Mouse (Mus musculus): ENCODE data around the gene Ttc28. TPM values are rescaled to one million over a fixed set of nuclear protein-coding genes. Genes with fewer than 3 reads are reported as not detected.

Ttc28 gene
- 0.42 and 0.43 TPM in 2 replicates for polyA plus RNA-seq (2012; rRNA removed)

DNA sequence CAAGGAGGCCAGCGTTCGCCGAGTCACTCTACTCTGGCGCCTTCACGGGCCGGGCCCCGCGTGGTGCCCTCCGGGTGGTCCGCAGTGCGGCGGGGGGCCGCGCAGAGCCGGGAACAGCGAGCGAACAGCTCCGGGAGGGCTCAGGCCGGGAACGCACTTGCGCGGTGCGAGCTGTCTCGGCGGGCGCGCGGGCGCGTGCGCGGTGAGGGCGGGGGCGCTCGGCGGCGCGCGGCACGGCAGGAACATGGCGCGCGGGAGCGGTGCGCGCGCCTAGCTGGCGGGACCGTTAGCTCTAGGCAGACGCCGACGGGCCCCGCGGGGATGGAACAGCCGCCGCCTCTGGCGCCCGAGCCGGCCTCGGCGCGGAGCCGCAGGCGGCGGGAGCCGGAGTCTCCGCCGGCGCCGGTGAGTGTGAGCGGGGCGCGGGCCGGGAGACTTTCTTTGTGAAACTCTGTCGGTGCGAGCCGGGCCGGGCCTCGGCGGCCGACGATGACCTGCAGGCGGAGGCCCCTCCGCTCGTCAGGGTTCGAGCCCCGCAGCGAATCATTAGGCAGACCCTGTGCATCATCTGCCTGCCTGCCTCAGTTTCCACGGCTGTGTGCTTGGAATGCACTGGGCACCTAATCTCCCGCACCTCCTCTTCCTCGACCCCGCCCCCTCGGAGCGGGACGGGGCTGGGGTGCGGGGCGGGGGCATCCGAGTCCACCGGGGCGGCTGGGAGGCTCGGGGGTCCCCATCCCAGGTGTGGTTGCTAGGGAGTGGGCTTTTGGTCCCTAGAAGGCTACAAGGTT, at the start of gene Ttc28:
TSS of gene Ttc28 (plus strand) at position 220 of the 791 bp plus-strand sequence.

DNA sequence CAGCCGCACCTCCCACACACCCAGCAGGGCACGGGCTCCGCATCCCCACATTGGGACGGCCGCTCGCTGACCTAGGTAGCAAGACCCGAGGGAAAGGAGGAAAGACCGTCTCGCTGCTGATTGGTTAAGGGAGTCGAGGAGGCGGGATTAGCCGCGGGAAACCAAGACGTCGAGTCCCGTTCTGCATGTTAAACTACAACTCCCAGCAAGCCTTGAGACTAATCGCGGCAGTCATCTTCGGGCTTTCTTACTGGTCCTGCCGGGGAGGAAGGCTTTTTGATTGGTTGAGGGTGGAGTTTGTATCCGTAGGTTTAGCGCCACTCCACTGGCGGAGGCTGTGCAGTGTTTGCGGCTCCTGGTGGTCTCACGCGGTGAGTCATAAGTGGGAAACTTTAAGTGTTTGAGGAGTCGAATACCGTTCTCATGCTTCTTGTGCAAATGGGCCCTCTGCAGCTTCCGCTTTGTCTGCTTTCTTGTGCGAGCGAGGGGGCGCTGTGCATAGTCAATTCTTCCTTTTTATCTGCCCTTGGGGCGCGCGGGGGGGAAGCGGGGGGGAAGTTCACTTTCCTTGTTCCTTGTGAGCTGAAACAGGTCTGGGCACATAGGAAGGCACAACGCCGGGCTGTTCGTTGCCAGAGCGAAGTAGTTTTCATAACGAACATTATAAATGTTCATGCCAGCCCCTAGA, 39.8 kb upstream of the Ttc28 start, which contains the start of the genes Hscb and Chek2:
TSS of gene Hscb (minus strand) at position 100 of the 688 bp plus-strand sequence.
TSS of gene Chek2 (plus strand) at position 302 of the 688 bp plus-strand sequence.

DNA sequence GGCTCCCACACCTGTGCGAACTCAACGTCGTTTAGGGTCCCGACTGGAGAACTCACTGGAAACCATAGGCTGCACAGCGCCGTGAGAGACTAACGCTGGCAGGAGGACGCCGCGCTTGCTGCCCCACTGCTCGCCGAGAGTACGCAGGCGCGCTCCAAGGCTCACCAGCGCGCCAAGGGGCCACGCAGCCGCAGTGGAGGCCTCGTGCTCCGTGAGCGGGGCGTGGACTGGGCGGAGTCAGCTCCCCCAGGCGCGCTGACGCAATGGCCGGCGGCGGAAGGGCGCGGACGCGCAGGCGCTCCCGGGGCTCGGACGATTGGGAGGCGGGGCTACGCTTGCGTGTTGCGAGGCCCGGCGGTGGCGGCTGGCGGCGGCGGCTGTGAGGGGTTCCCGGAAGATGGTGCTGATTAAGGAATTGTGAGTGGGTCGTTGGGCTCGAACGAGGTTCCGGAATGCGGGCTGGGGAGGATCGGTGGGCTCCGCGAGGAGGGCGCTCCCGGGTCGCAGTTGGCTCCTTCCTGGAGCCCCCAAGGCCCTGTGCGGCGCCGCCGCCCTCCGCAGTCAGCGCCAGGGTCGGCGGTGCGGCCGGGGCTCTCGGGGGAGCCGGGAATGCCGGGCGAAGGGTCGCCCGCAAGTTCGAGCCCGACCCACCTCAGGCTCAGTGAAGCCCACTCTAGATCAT, 451.0 kb downstream of the Ttc28 start, which contains the start of gene Pitpnb:
TSS of gene Pitpnb (plus strand) at position 347 of the 682 bp plus-strand sequence.

Other genes with a start within 250 kb of the Ttc28 start
- gene Noc4l, start 226.4 kb upstream of the Ttc28 start, polyA plus RNA-seq (2012; rRNA removed), result 24.2 and 27.3 TPM in 2 replicates
- 5.2 and 6.2 TPM in 2 replicates for gene Ddx51, start 226.4 kb upstream of the Ttc28 start, polyA plus RNA-seq (2012; rRNA removed)
- 9.9 and 11.2 TPM in 2 replicates for gene Ep400, start 109.1 kb upstream of the Ttc28 start, polyA plus RNA-seq (2012; rRNA removed)
- 19.2 and 21.6 TPM in 2 replicates for gene Pus1, start 99.1 kb upstream of the Ttc28 start, polyA plus RNA-seq (2012; rRNA removed)
- gene Ulk1, start 69.7 kb upstream of the Ttc28 start, polyA plus RNA-seq (2012; rRNA removed), result 17.8 and 18.8 TPM in 2 replicates
- gene Hscb, start 40.0 kb upstream of the Ttc28 start, polyA plus RNA-seq (2012; rRNA removed), result 16.3 and 17.4 TPM in 2 replicates
- 14.4 and 15.7 TPM in 2 replicates for gene Chek2, start 39.8 kb upstream of the Ttc28 start, polyA plus RNA-seq (2012; rRNA removed)

Data from liver, embryonic 18 days (tissue).